Mouse (Mus musculus) ovary, adult 18-20 months (tissue): Measurements from ENCODE around the gene Spata2l.
"Not testable (repeated sequence)": the region's sequence is repeated elsewhere in the genome, so short reads cannot be mapped to it uniquely, and the experiment has no call there.

Experiments
- DNase-seq: peaks from one replicate; pipeline ENCODE4 v3.0.0; 2022; ENCODE audit warnings: low spot score, mixed read lengths

Gene Spata2l

GRCm38 (mm10) chr8:123235520-123236497 lies at the start of gene Spata2l:
Spata2l (minus strand) TSS chr8:123236233.
- DNase-seq, result peak; percentile 80

GRCm38 (mm10) chr8:123284493-123284892 lies 48.5 kb upstream of the Spata2l start:
- DNase-seq, result no peak

- DNase-seq, result no peak
Observed at GRCm38 (mm10) chr8:123283991-123284390, 48.0 kb upstream of the Spata2l start.

- not testable (repeated sequence) for DNase-seq
Observed at GRCm38 (mm10) chr8:123282994-123283393, 47.0 kb upstream of the Spata2l start.

GRCm38 (mm10) chr8:123280302-123281094 lies 44.5 kb upstream of the Spata2l start:
- DNase-seq, result no peak

GRCm38 (mm10) chr8:123279828-123280227 lies 43.8 kb upstream of the Spata2l start:
- DNase-seq, result no peak

- no peak for DNase-seq
Observed at GRCm38 (mm10) chr8:123278445-123278844, 42.4 kb upstream of the Spata2l start.

- no peak for DNase-seq
Observed at GRCm38 (mm10) chr8:123275096-123275495, 39.1 kb upstream of the Spata2l start.

GRCm38 (mm10) chr8:123274447-123274846 lies 38.4 kb upstream of the Spata2l start:
- no peak for DNase-seq

- no peak for DNase-seq
Observed at GRCm38 (mm10) chr8:123271901-123272300, 35.9 kb upstream of the Spata2l start.

GRCm38 (mm10) chr8:123271147-123271546 lies 35.1 kb upstream of the Spata2l start:
- no peak for DNase-seq

GRCm38 (mm10) chr8:123267926-123268656 lies 32.1 kb upstream of the Spata2l start:
- no peak for DNase-seq

- not testable (repeated sequence) for DNase-seq
Observed at GRCm38 (mm10) chr8:123257593-123257992, 21.6 kb upstream of the Spata2l start.

- no peak for DNase-seq
Observed at GRCm38 (mm10) chr8:123257114-123257513, 21.1 kb upstream of the Spata2l start.

GRCm38 (mm10) chr8:123255170-123255569 lies 19.1 kb upstream of the Spata2l start:
- no peak for DNase-seq

GRCm38 (mm10) chr8:123254099-123254885 lies 18.3 kb upstream of the Spata2l start, which contains the start of the genes Zfp276 and Vps9d1:
Zfp276 (plus strand) TSS chr8:123254195.
Vps9d1 (minus strand) TSS chr8:123254348.
- DNase-seq, result peak; percentile 77

- DNase-seq, result no peak
Observed at GRCm38 (mm10) chr8:123253451-123254098, 17.5 kb upstream of the Spata2l start.

GRCm38 (mm10) chr8:123252925-123253324 lies 16.9 kb upstream of the Spata2l start:
- no peak for DNase-seq

GRCm38 (mm10) chr8:123250940-123251339 lies 14.9 kb upstream of the Spata2l start:
- DNase-seq, result no peak

- no peak for DNase-seq
Observed at GRCm38 (mm10) chr8:123248596-123248995, 12.6 kb upstream of the Spata2l start.
